Mouse (Mus musculus) central nervous system, embryonic 11.5 days (tissue): ENCODE results near the gene Kmo. TPM values are rescaled to one million over a fixed set of nuclear protein-coding genes. Genes with fewer than 3 reads are reported as not detected.

ENCODE experiments used
- polyA plus RNA-seq: library from polyadenylated mRNA; depleted of rRNA; stranded (reverse); fragments of >200 nt; gene quantifications from 2 replicates; pipeline ENCODE4 v1.2.3, GENCODE M21; 2012; rRNA removed

Kmo gene
- polyA plus RNA-seq: 0.14 and 0.26 TPM in 2 replicates

DNA sequence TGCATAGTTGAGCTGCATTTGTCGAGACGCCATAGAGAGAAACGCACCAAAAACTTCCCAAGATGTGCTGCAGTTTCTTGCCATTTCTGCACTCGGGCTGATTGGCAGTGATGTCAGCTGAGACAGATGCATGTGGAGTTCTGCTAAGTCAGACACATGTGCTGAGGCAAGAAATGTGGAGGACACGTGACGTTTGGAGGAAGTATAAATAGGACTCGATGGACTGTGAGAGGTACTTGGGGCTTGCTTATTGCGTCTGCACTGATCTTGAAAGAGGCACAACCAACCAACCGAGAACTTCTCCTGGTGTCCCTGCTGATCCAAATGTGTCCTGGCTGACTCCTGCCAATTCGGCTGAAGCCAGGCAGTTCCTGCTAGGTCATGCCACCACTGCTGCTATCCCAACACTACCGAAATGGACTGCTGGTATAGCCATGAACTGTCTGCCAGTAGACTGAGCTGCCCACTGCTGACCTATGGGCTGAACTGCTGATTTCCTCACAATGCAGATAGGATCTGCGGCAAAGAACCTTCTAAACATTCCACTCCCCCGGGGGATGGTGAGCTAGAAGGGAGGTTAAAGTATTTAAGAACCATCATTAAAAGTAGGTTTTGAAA lies at the start of gene Kmo:
Gene Kmo (plus strand): TSS at position 568 of the 618 bp plus-strand sequence.

DNA sequence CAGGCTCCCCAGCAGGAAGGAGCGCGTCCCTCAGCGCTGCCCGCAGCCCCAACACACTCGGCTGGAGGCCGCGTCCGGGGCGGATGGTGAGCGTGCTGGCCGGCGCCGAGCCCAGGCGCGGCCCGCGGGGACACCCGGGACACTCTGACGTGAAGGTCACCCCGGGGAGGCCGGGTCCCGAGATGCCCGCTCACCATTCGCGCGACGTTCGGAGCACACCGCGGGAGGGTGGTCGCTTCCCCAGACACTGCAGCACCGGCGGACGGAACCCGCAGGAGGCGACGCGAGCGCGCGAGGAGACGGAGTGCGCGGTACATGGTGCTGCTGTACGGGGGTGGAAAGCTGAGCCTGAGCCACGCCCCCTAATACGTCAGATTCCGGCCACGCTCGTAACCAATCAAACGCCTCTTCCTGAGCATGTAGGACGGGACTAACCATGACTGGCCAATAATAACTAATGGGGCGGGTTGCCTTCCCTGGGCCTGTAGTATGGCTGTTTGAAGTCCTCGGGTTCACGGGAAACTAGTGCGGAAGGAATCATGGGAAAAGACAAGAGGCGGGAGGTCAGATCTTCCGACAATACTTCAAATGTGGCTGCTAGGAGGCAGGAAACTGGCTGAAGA lies 5.2 kb downstream of the Kmo start, which contains the start of gene Fh1:
Gene Fh1 (minus strand): TSS at position 379 of the 623 bp plus-strand sequence.

DNA sequence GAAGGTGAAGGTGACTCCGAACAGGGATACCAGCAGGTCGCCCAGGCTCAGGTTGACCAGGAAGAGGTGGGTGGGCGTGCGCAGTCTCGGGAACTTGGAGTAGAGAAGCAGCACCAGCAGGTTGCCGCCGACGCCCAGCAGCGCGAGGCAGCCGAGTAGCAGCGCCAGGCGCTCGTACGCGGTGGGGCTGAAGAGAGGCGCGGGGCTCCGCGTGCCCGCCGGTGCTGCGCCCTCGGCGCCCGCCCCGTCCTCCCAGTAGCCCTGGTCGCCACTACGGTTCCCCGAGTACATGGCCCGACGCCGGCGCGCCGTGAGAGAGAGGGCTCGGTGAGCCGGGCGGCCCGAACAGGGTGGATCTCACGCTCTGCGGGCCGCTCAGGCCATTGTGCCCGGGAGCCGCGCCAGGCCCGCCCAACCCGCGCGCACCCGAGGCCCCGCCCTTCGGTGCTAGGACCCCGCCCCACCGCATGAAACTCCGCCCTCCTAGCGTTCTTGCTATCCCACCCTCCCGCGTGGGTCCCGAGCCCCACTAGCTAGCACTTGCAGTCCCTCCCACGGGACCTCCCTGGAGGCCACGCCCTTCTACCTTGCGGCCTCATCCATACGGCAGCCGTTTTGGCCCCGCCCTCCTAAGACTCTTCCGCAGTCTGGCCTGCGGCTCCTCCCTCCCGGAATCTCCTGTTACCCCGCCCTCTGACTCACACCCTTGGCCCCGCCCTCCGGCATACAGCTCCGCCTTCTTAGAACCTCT lies 72.2 kb downstream of the Kmo start, which contains the start of the genes Opn3 and Chml:
Gene Opn3 (minus strand): TSS at position 531 of the 751 bp plus-strand sequence.
Gene Chml (minus strand): TSS at position 656 of the 751 bp plus-strand sequence.

DNA sequence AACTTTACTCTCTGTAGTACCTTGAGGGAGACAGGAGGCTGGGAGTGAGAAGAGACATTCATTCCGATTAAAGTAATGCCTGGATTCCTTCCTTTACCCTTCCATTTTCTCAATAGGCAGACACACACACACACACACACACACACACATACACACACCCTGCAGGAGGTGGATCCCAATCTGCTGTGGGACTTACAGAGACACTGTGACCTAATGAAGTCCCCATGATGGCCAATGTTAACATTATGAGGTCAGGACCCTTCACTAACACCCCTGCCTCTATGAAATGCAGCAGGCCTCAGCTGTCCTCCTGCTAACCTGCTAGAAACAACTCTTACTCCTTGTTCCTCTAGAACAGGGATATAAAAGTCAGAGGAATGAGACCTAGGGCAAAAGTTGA lies 78.1 kb downstream of the Kmo start, which contains the start of gene Wdr64:
Gene Wdr64 (plus strand): TSS at position 301 of the 400 bp plus-strand sequence.

Other genes with a start within 250 kb of the Kmo start
- 3.1 and 4.8 TPM in 2 replicates for gene Rgs7, start 127.9 kb upstream of the Kmo start, polyA plus RNA-seq
- gene Fh1, start 5.3 kb downstream of the Kmo start, polyA plus RNA-seq: 53.4 and 111 TPM in 2 replicates
- 5.1 and 5.9 TPM in 2 replicates for gene Opn3, start 72.4 kb downstream of the Kmo start, polyA plus RNA-seq
- 6.3 and 8.3 TPM in 2 replicates for gene Chml, start 72.5 kb downstream of the Kmo start, polyA plus RNA-seq
- gene Wdr64, start 78.2 kb downstream of the Kmo start, polyA plus RNA-seq: 0.05 and 0.06 TPM in 2 replicates